Mouse (Mus musculus) thymus, adult 2 months (tissue): Measurements from ENCODE around the gene Arl6ip4. TPM values are rescaled to one million over a fixed set of nuclear protein-coding genes. Genes with fewer than 3 reads are reported as not detected.

Experiments used
- DNase-seq: peaks from one replicate; pipeline ENCODE4 v3.0.0; 2021
- H3K27ac ChIP-seq: fragments of 200-500 bp; 2 replicates; pipeline ENCODE4 v1.5.1; 2012; ENCODE audit warnings: low read length, control low read depth; ENCODE audit not compliant: control insufficient read depth, insufficient read depth
- H3K27me3 ChIP-seq: fragments of 200-500 bp; 2 replicates; pipeline ENCODE4 v1.6.1; 2012; ENCODE audit warnings: mild to moderate bottlenecking, low read length, moderate library complexity, mixed read lengths; ENCODE audit not compliant: control insufficient read depth, insufficient read depth
- H3K36me3 ChIP-seq: fragments of 200-500 bp; 2 replicates; pipeline ENCODE4 v1.6.1; 2012; ENCODE audit warnings: mild to moderate bottlenecking, low read length, moderate library complexity; ENCODE audit not compliant: control insufficient read depth, insufficient read depth
- H3K4me1 ChIP-seq: fragments of 200-500 bp; replicated peaks from 2 replicates; pipeline ENCODE4 v1.6.1; 2012; ENCODE audit warnings: low read length; ENCODE audit not compliant: control insufficient read depth, insufficient read depth
- H3K4me3 ChIP-seq: fragments of 200-500 bp; 2 replicates; pipeline ENCODE4 v1.5.1; 2012; ENCODE audit warnings: mild to moderate bottlenecking, low read length, control low read depth, moderate library complexity; ENCODE audit not compliant: control insufficient read depth, insufficient read depth
- CTCF ChIP-seq: fragments of 200-500 bp; IDR thresholded peaks from 2 replicates; pipeline ENCODE4 v1.5.1; 2012; ENCODE audit warnings: mild to moderate bottlenecking, control low read depth, low read length, moderate library complexity, borderline replicate concordance; ENCODE audit not compliant: control insufficient read depth, poor library complexity, insufficient read depth; ENCODE audit errors: extremely low read depth
- POLR2A ChIP-seq: fragments of 200-500 bp; IDR thresholded peaks from 2 replicates; pipeline ENCODE4 v1.6.1; 2012; ENCODE audit warnings: mild to moderate bottlenecking, low read length, control low read depth, moderate library complexity; ENCODE audit not compliant: control insufficient read depth, poor library complexity, insufficient read depth; ENCODE audit errors: extremely low read depth
- WGBS: fragments of 180-500 bp; shearing (Covaris S2); methylation state at CpG from one replicate; pipeline ENCODE4 v1.1.7; 2018; 5-methylcytosine and 5-hydroxymethylcytosine counted together
- polyA plus RNA-seq: library from polyadenylated mRNA; depleted of rRNA; stranded (reverse); fragments of >200 nt; gene quantifications from 2 replicates; pipeline ENCODE4 v1.2.3, GENCODE M21; 2012

Gene Arl6ip4
- polyA plus RNA-seq, 1 experiment: 50.8 TPM

- Histone ChIP-seq H3K36me3 (no peaks in the 10 kb centered on the region), H3K4me1 (peaks cover 11% of the 10 kb centered on the region), H3K27ac (no peak overlapping the region), H3K4me3 (no peak overlapping the region), H3K27me3 (no peaks in the 10 kb centered on the region)
- no peak for DNase-seq
- WGBS: 92% methylated on average over 11 of the region's 11 CpGs
- TF ChIP-seq CTCF (no peak), POLR2A (no peak)
Observed at GRCm38 (mm10) chr5:124093120-124093794, 22.6 kb upstream of the Arl6ip4 start.

GRCm38 (mm10) chr5:124093852-124094604 lies 21.9 kb upstream of the Arl6ip4 start:
- DNase-seq: no peak
- Histone ChIP-seq H3K36me3 (no peaks in the 10 kb centered on the region), H3K4me3 (no peak overlapping the region), H3K4me1 (peaks cover 11% of the 10 kb centered on the region), H3K27me3 (no peaks in the 10 kb centered on the region), H3K27ac (no peak overlapping the region)
- TF ChIP-seq CTCF: no peak
- no peak for TF ChIP-seq POLR2A
- 95% methylated on average over 12 of the region's 12 CpGs for WGBS

GRCm38 (mm10) chr5:124095077-124095581 lies 20.8 kb upstream of the Arl6ip4 start:
- H3K27ac ChIP-seq: no peak overlapping the region
- H3K27me3 ChIP-seq: no peaks in the 10 kb centered on the region
- WGBS: 25% methylated on average over 19 of the region's 19 CpGs
- no peak for DNase-seq
- H3K36me3 ChIP-seq: no peaks in the 10 kb centered on the region
- peak overlapping the region; percentile 38 for H3K4me3 ChIP-seq
- H3K4me1 ChIP-seq: peaks cover 11% of the 10 kb centered on the region
- TF ChIP-seq CTCF: no peak

GRCm38 (mm10) chr5:124095596-124096232 lies 20.2 kb upstream of the Arl6ip4 start, which contains the start of gene Abcb9:
TSS of gene Abcb9 (minus strand) at chr5:124095798.
- WGBS: 2% methylated on average over 42 of the region's 42 CpGs
- no peak for TF ChIP-seq CTCF
- TF ChIP-seq POLR2A: 0 out of 2 replicates have a peak, but pooled peaks have one; percentile 13
- H3K4me1 ChIP-seq: peaks cover 11% of the 10 kb centered on the region
- peak within 1 kb of the TSS; percentile 38 for H3K4me3 ChIP-seq
- peak; percentile 89 for DNase-seq
- no peak within 1 kb of the TSS for H3K27ac ChIP-seq
- no peaks in the 10 kb centered on the region for H3K27me3 ChIP-seq
- H3K36me3 ChIP-seq: no peaks in the 10 kb centered on the region

- TF ChIP-seq POLR2A: no peak
- no peak for TF ChIP-seq CTCF
- no peaks in the 10 kb centered on the region for H3K27me3 ChIP-seq
Observed at GRCm38 (mm10) chr5:124098923-124099322, 17.0 kb upstream of the Arl6ip4 start.

GRCm38 (mm10) chr5:124100128-124101044 lies 15.5 kb upstream of the Arl6ip4 start:
- no peak overlapping the region for H3K4me3 ChIP-seq
- 97% methylated on average over 11 of the region's 11 CpGs for whole genome bisulfite sequencing
- H3K4me1 ChIP-seq: peaks cover 5% of the 10 kb centered on the region
- no peak overlapping the region for H3K27ac ChIP-seq
- TF ChIP-seq CTCF (no peak), POLR2A (no peak)
- H3K27me3 ChIP-seq: no peaks in the 10 kb centered on the region
- H3K36me3 ChIP-seq: no peaks in the 10 kb centered on the region
- no peak for DNase-seq

More at GRCm38 (mm10) chr5:124098923-124099322, 17.0 kb upstream of the Arl6ip4 start:
- H3K4me3 ChIP-seq: no peak overlapping the region
- 97% methylated on average over 2 of the region's 2 CpGs for WGBS
- no peaks in the 10 kb centered on the region for H3K36me3 ChIP-seq
- no peak overlapping the region for H3K27ac ChIP-seq
- DNase-seq: no peak
- H3K4me1 ChIP-seq: peaks cover 11% of the 10 kb centered on the region
